Mouse (Mus musculus): ENCODE results near the gene Ifitm7.
"Not testable (repeated sequence)": the region's sequence is repeated elsewhere in the genome, so short reads cannot be mapped to it uniquely, and the experiment has no call there.

The Ifitm7 gene

DNA sequence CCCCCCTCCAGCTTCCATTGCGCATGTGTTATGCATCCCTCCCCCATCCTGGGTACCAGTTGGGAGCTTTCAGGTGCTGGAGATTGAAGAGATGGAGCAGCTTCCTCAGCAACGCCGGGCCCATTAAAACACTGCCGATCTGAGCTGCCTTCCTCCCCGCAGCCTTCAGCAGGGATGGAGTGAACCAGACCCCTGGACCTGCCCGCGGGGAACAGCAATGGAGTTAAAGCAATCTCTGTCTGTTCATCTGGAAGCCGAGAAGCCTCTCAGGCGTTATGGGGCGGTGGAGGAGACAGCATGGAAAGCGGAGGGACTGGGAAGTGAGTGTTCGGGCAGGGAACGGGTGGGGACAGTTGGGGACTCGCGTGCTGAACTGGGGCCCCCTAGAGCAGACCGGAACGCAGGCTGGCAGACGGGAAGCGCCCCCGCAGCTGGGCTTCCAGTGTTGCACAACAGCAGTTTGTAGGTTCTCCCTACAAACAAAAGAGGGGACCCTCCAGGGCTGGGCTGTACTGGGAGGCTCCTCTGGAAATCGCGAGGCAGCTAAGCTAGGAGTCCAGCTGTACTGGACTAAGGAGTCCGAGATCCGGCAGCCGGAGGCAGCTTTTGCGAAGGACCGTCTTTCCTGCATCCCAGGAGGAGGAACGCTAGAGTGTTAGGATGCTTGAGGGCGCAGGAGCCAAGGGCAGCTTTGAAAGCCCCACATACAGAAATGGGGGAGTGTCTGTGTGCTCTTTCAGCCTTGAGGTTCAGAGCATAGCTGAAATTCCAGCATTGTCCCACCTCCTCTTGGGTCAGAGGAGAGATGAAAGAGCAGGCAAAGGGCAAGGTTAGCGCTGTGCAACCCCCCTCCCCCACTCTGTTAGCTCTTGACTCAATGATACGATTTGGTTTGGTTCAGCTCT is at the start of gene Ifitm7, which contains the start of gene 2900011O08Rik:
Ifitm7 (minus strand) TSS at position 315 of the 905 bp plus-strand sequence.
2900011O08Rik (plus strand) TSS at position 31 of the 905 bp plus-strand sequence.
- no peak for DNase-seq (ENCODE audit: low spot score)

DNA sequence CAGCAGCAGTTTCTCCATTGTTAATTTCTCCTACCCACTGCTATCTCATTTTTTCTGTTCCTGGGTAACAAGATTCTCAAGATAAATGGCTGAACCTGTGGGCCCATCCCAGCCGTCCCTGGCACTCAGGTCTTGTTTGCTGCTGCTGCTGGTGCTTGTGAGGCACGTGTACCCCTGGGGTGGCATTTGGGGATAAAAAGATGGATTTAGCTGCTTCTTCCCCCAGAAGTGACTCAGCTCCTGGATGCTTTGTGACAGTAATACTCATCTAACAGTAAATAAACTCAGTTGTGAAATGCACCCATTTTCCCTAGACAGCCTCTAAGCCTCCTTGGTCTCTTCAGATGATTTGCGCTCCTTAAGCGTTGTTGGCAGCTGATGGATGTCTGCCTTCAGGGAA is 46.4 kb upstream of the Ifitm7 start:
- DNase-seq (ENCODE audit: low spot score) = no peak

DNA sequence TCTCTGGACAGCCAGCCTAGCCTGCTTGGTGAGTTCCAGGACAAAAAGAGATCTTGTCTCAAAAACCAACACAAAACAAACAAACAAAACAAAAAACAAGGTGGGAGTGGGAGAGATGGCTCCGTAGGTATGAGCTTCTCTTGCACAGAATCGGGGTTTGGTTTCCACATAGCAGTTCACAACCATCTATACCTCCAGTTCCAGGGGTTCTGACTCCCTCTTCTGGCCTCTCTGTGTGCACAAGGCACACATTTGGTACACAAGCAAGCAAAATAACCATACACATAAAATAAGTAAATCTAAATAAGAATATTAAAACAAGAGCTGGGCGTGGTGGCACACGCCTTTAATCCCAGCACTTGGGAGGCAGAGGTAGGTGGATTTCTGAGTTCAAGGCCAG is 44.0 kb upstream of the Ifitm7 start:
- DNase-seq (ENCODE audit: low spot score) = no peak

DNA sequence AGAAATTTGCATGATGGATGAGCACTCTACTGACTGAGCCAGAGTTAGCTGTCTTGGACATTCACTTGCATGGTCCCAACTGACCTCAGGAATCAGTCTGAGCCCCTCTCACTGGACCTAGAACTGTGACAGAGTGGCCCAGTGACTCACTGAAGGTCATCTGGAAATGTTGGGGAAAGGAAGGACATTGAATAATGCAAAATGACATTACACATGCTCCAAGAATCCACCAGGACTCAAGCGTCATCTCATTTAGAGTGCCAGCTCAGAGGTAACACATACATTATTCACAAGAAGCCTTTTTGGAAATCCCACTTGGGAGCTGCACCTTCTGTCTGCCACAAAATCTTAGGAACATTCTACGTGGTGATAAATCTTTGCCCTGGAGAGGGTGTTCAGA is 43.2 kb upstream of the Ifitm7 start:
- no peak for DNase-seq (ENCODE audit: low spot score)

DNA sequence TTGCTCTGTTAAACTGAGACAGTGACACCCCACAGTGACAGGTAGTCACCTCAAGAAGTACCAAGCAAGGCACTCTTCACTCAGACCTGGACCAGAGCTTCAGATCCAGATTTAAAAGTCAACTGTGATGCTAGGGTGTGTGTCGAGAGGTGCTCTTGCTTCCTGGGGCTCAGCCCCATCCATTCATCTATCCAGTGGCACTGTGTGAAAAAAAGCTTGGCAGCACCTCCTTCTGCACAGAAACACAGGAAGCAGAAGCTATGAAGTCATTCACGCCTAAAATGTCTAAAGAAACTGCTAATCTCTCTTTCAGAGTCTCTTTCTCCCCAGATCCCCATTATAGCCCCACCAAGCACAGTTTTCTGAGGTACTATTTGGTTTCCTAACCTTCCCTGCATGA is 42.4 kb upstream of the Ifitm7 start:
- no peak for DNase-seq (ENCODE audit: low spot score)

DNA sequence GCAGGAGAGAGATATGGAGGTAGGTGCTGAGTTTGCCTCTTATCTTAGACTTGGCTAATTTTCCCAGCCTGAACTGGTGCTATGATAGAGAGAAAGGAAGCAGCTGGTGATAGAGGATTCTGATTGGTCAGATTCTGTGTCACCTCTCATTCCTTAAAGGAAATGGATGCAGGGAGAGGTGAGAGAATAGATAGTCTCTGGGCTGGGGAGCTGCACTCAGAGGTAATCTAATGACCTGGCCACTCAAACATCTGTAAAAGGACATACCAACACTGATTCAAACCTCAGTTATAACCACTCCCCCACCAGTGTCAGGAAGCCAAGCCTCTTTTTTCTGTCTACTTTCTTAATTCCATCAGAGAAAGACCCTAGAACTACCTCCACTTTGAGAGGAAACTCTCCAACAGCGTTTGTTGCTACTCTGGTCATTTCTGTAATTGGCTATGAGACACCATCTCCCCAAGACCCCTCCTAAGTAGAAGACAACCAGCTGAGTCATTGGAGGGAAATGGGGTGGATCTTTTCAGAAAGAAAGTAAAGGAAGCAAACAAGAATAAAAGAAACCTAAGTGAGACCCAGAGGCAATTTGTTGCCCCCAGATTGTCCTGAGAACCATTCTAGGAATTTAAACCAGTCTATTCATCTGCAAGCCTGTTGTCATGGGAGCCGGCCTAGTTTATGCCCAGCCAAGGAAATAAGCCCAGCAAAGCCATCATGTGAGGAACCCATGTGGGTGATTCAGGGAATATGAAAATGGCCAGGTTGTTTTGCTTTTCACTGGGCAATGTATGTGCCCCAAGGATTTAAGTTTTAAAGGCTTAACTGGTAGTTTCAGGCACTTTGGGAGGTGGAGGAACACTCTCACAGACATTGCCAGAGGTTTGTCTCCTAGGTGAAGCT is 38.7 kb upstream of the Ifitm7 start:
- DNase-seq (ENCODE audit: low spot score) = no peak

DNA sequence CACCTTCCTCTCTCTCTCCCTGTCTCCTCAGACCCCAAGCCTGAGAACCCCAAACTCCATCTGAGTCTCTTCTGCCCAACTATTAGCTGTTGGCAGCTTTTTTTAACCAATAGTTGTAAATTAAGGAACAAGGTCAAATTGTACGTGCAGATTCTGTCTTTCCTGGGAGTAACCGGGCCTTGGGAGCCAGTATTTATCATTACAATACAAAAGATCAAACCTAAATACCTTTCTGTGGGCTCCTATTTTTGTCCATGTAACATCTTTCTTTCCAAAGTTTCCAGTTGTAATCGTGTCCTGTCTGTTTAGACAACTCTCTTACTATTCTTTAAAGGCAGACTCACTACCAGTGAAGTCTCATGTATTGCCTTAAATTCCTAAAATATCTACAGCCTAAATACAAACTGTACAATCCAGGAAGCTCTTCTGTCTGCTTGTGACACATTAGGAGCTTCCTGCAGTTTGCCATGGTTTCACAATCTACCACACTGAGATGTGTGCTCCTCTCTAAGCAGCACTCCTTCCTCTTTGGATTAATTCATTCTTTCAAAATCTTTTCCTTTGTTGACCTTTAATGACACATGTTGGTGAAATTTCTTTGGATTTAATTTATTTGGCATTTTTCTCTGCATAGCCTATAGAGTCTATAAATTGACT is 34.6 kb upstream of the Ifitm7 start:
- no peak for DNase-seq (ENCODE audit: low spot score)

DNA sequence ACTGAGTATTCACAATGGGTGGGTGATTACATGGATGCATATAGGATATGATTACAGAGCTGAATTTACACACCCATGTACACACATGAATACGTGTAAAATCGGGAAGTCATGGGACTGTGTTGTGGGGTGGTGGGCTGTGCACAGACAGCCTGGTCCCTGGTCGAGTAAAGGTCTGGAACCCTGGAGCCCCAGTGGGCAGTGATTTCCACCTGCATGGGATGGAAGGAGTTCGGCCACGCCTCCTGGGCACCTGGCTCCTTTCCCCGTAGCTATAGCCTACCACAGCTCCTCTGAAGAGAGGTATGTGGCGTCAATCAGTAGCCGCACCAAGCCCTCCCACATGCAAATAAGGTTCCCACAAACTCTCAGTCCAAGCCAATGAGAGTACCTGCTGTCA is 30.6 kb upstream of the Ifitm7 start:
- DNase-seq (ENCODE audit: low spot score) = no peak

DNA sequence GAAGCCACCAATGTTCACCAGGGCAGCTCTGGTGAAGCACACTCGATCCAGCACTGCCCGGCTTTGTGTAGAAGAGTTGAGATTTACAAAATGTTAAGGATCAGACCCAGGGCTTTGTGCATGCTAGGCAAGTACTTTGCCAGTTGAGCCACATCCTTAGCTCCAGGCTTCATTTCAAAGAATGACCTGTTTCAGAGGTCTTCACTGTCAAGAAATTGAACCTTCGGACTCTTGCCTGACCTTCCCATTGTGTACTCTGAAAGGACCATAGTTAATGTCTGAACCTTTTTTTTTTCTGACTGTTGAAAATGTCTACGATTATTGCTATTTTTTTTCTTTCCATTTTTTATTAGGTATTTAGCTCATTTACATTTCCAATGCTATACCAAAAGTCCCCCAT is 23.3 kb upstream of the Ifitm7 start:
- DNase-seq (ENCODE audit: low spot score) = no peak

DNA sequence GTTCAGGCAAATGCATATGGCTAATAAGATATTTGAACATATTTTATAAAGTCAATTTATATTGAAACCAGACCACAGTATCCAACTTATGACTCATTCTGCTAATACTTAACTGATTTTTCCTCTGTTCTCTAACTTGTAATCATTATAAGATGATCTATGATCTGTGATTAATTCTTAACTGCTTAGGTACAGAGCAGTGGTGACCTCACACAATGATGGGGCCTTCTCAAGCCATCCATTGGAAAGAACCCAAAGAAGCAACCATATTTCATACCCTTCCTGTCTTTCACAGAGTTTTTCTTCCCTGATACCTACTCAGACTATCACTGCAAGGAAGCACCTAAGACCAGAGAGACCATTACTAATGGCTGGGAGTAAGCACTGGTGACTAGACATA is 22.0 kb upstream of the Ifitm7 start:
- no peak for DNase-seq (ENCODE audit: low spot score)

DNA sequence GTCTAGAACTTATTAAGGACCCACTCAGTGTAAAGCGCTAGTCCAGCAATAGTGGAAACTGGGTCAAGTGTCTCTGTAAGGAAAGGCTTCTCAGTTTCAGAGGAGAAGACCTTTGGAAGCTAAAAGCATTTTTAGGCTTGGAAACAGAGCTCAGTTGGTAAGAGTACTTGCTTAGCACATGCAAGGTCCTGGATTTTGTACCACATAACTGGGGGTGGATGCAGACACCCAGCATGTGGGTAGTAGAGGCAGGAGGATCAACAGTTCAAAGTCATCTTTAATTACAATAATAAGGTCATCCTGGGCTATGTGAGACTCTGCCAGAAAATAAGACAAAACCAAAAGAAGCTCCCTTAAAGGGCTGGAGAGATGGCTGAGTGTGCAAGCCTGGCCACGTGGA is 21.4 kb upstream of the Ifitm7 start:
- no peak for DNase-seq (ENCODE audit: low spot score)

DNA sequence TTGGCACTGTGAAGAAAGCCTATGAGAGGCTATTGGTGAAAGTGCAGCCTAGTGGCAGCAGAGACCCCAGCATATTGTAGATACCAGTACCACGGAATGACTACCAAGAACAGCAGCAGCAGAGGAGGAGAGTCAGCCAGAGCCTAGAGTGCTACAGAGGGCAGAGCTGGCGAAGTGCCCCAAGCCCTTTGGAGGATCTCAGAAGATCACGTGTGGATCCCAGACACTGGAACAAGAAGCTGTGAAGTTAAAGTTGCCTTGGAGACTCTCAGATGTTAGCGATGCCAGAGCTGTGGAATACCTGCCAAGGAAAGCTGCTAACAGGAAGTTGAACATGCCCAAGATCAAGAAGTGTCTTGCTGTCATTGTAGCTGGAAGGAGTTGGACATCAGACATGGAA is 18.6 kb upstream of the Ifitm7 start:
- DNase-seq (ENCODE audit: low spot score) = no peak

DNA sequence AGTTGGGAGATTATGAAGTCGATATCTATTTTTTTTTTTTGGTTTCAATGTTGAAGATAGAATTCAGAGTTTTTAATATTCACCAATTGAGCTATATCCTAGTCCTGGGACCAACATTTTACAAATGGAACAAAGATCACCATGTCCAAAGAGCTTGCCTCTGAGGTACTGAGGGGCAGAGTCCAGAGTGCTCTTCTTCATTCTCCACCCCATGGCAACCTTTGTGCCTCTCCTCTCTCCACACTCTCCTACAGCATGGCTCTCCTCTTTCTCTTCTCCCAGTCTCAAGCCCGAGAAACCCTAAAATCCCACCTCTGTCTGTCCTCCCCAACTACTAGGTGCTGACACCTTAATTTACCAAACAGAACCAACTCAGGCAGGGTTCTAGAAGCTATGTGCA is 18.0 kb upstream of the Ifitm7 start:
- no peak for DNase-seq (ENCODE audit: low spot score)

DNA sequence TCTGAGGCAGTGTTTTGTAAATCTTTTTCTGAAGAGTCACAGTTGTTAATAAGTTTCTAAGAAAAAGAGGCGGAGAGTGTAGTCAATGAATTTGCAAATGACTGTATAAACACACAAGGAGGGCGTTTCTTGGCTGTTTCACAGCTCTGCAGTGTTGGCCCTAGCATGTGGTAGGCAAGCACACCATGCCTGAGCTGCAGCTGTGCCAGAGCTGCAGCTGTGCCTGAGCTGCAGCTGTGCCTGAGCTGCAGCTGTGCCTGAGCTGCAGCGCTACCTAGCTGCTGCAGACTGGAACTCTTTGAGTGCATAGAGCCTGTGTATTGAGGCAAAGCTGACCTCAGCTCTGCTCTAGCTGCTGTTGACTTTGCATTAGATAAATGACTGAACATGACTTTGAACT is 17.5 kb upstream of the Ifitm7 start:
- no peak for DNase-seq (ENCODE audit: low spot score)

DNA sequence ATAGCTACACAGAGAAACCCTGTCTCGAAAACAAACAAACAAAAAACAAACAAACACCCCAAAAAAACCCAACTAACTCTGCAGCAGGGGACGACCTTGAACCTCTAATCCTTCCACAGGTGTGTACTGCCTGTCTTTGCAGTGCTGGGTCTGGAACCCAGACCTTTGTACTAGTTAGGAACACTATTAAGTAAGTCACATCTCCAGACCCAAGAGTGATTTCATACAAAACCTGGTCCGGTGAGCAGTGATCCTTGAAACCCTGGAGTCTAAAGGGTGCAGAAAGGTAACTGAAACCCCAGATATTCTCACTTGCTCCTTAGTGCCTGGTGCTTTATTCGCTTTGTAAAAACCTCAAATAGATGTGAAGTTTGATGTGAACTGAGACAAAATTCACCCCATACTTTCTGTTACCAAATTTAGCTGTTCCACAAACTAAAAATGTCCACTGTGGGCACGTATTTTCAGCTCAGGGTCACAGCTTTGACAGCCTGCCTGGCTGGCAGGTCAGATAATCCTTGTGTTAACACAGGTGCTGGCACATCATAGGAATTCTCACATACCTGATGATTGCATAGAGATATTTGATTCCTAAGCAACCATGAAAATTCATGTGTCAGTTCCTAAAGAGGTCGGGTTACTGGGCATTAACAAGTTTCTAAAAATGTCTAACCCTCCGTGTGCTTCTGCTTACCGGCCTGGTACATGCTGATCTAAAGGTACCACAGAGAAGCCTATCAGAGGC is 16.9 kb upstream of the Ifitm7 start:
- no peak for DNase-seq (ENCODE audit: low spot score)

DNA sequence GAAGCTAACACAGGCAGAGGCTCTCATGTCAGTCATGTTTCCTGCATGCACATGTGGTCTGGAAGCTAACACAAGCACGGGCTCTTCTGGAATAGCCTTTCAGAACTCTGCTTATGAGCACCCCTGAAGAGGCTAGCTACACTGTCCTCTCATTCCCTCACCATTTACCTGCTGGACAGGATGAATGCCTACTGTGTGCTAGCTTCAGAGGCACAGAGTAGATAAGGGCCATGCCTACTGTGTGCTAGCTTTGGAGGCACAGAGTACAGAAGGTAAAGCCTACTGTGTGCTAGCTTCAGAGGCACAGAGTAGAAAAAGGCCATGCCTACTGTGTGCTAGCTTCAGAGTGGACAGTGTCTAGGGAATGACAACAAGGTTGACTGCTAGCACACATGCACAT is 7.8 kb upstream of the Ifitm7 start:
- DNase-seq (ENCODE audit: low spot score) = no peak

DNA sequence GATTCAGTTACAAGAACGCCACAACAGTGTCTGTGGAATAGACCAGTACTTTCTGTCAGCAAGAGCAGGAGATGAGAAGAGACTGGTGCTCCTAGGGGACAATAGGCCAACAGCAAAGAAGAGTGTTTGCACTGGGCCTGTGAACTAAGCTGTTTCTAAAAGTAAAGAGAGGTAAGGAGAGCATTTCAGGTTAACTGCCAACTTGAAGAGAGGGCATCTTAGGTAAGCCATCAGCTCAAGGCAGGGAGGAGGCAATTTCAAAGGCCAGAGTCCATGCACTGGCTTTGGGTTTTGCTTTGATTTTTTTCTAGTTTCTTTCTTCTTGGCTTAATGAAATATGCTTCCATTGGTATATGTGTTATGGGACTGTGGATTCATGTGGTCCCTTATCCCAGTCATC is 7.4 kb upstream of the Ifitm7 start:
- no peak for DNase-seq (ENCODE audit: low spot score)

DNA sequence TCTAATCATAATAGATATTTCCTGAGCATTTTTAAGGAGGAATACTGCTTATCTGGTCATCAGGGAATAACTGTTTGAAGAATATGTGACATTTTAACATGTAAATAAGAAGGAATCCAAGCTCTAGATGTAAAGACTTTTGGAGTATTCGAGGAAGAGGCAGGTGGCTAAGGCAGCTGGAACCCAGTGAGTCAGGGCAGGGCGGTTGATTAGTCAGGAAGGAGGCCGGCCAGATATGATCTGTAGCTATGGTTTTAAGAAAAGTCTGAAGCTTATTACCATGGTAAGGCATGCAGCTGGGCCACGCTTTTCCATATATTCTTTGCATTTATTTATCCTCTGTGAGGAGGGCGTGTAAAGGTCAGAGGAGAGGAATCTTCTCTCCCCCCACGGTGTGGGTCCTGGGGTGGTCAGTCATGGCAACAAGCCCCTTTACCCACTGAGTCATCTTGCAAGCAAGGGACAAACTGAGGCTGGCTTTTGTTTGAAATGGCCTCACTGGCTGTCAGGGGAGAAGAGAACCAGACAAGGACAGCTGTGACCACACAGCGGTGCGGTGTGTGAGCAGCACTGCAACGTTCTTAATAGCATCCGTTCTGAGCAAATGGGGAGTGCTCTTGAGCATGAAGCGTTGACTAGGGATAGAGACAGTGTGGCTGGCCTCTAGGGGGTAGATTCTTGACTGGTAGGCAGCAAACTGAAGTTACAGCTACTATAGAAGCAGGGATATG is 6.0 kb upstream of the Ifitm7 start:
- DNase-seq (ENCODE audit: low spot score) = no peak

DNA sequence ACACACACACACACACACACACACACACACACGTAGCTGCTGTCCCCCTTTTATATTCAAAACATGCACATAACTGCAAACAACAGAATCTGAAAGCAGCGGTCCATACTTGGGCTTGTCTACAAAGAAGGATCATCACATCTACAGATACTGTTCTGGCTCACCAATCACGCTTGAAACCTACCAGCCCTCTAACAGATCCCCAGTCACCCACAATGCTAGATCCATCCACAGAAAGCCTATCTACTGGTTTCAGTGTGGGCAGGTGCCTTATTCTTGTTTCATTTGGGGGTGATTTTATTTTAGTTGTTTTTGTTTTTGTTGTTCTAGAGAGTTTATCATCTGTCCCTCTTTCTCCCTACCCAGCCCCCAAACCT is 503 bp downstream of the Ifitm7 start:
- DNase-seq (ENCODE audit: low spot score) = no peak

DNA sequence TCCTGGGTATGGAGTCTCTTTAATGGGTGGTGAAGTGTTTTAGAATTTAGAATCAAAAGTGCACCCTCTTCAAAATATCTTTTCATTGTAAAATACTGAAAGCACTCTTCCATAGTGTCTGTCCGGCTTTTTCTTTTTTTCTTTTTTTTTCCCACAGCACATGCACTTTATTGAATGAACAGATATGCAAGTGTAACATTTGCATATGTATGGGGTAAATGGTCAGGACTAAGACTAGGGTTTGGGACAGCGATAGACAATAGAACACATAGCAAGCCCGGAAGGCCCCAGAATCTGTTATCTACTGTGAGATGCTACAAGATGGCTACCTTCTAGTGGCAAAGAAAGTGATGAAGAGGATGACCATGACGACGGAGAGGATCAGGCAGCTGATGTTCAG is 3.5 kb downstream of the Ifitm7 start:
- no peak for DNase-seq (ENCODE audit: low spot score)

DNA sequence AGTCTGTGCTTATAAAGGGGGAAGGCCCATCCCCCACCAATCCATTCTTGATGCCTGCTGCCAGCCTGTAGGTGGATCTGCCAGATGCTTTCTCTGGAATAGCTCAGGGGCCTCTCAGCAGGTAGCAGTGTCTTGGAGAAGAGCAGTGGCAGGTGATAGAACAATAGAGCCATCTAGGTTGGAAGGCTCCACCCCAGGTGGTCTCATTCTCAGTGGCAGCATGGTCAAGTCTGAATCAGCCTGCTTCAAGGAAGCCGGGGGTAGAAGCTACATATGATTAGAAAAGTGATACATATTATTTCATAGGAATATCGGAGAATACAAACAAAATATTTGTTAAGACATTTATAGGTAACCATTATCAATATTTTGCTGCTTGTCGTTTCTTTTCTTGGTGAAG is 5.0 kb downstream of the Ifitm7 start:
- not testable (repeated sequence) for DNase-seq (ENCODE audit: low spot score)
